Mouse (Mus musculus) brain, embryonic 14.5 days (tissue): ENCODE data around the gene Bend4. TPM values are rescaled to one million over a fixed set of nuclear protein-coding genes. Genes with fewer than 3 reads are reported as not detected.

Source experiments
- DNase-seq: peaks from one replicate; pipeline ENCODE4 v3.0.0-alpha.2; 2011; ENCODE audit warnings: low read depth
- CTCF ChIP-seq: fragments of 200-500 bp; IDR thresholded peaks from 2 replicates; pipeline ENCODE4 v1.5.1; 2012; ENCODE audit warnings: inconsistent platforms, mild to moderate bottlenecking, moderate library complexity, borderline replicate concordance; ENCODE audit not compliant: insufficient read depth, insufficient read length; ENCODE audit errors: extremely low read depth
- POLR2A ChIP-seq: fragments of 200-500 bp; IDR thresholded peaks from 2 replicates; pipeline ENCODE4 v1.6.1; 2012; ENCODE audit warnings: mild to moderate bottlenecking, inconsistent platforms, borderline replicate concordance; ENCODE audit not compliant: poor library complexity, insufficient read depth, insufficient read length, severe bottlenecking; ENCODE audit errors: extremely low read depth
- polyA plus RNA-seq: library from polyadenylated mRNA; depleted of rRNA; stranded (reverse); fragments of >200 nt; gene quantifications from 2 replicates; pipeline ENCODE4 v1.2.3, GENCODE M21; 2012

Bend4 gene
- polyA plus RNA-seq, 1 experiment = 9.5 TPM

GRCm38 (mm10) chr5:67444217-67445050, 16.3 kb upstream of the Bend4 start:
- TF ChIP-seq POLR2A = no peak
- no peak for TF ChIP-seq CTCF
- DNase-seq = peak; percentile 70

GRCm38 (mm10) chr5:67442813-67443450, 14.8 kb upstream of the Bend4 start:
- no peak for DNase-seq
- TF ChIP-seq CTCF = no peak
- no peak for TF ChIP-seq POLR2A

DNA sequence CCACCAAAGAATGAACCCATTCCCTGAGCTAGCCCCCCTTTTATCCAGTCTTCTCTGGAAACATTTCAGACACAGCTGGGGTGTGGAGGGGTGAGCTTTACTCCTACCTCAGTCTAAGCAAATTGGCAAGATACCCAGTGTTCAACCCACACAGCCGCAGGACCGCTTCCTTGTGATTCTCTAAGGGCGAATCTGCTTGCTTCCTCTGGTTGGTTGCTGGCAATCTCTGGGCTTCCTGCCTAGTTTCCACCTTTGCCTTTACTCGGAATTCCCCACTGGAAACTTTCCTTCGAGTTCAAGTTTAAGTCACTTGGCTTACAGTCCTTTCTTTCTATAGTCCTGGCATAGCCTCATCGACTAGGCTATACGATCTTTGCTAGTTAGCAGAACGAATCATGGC, 12.5 kb upstream of the Bend4 start:
- DNase-seq = no peak
- TF ChIP-seq CTCF (no peak), POLR2A (no peak)

GRCm38 (mm10) chr5:67437403-67437802, 9.3 kb upstream of the Bend4 start:
- DNase-seq = peak; percentile 37
- TF ChIP-seq POLR2A (no peak), CTCF (no peak)

DNA sequence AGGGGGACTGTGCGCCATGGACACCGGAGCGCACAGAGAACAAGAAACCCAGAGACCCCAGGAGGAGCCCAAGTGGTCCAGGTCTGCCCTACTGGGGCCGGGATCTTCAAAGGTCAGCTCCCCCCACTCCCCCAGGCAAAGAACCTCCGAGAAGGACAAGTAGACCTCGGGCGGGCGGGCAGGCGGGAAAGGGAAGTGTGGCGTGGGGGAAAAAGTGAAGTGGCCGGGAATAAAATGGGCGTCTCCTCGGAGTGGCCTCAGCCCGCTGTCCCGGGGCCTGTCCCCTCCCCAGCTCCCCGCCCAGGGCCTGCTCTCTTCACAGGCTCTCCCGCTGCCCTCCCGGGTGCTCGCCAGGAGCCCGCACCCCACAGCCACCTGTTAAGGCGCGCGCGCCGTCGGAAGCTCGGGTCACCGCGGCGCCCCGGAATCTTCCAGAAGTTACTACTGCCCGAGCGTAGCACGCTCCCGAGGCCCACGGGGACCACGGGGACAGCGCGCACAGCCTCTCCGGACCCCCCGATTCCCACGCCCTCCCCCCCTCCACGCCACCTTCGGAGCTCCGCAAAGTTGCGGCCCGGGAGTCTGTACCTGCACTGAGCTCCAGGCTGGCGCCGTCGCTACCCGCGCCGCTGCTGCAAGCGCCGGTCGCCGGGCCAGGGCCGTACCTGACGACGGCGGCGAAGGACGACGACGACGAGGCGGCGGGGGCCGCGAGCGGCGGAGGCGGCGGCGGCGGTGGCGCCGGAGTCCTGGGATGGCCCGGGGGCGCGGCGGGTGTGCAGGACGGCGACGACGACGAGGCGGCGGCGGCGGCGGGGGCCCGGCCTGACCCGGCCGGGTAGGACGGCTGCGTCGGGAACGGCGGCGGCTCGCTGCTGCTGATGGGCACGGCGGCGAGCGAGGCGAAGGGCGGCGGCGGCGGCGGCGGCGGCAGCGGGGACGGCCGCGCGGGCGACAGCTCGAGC, 1.4 kb downstream of the Bend4 start:
- peak; percentile 45 for DNase-seq
- no peak for TF ChIP-seq CTCF
- no peak for TF ChIP-seq POLR2A

DNA sequence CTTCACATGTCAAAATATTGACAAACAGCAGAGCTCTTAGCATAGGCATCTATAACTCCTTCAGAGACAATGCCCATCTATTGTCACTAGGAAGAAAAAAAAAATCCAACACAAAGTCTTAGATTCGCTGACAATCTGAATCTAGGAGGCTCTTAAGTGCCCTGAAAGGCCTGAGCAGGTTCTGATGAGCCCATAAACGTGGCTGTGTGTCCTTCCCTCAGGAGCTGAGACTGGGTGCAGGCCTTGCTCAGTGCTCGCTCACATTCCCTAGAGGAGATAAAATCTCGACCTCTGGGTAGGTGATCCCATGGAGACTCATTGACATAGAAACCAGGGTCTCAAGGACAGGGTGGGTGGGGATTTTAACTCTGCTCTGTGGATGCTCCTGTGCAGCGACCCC, 2.1 kb downstream of the Bend4 start:
- TF ChIP-seq POLR2A = no peak
- no peak for TF ChIP-seq CTCF

DNA sequence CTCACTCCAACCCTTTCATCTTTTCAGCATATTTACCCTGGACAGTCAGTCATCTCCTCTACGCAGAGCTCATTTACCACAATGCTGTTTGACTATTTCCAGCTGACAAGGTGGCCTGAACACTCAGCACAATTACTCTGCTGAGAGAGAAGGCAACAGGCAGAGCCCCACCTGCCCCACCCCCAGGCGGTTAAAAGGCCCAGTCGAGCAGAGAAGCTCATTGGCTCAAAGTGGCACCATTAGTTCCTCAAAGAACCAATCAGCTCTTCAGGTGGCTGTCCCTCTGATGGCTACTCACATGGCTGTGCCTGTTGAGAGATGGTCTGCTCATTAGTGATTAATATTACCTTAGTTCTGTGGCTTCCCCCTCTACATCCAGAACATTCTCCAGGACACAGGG, 3.5 kb downstream of the Bend4 start:
- TF ChIP-seq POLR2A (no peak), CTCF (no peak)
- peak; percentile 52 for DNase-seq

More for the DNA sequence above, 2.1 kb downstream of the Bend4 start:
- peak; percentile 6 for DNase-seq

GRCm38 (mm10) chr5:67423963-67424362, 4.1 kb downstream of the Bend4 start:
- TF ChIP-seq CTCF = no peak
- no peak for TF ChIP-seq POLR2A
- DNase-seq = peak; percentile 81

DNA sequence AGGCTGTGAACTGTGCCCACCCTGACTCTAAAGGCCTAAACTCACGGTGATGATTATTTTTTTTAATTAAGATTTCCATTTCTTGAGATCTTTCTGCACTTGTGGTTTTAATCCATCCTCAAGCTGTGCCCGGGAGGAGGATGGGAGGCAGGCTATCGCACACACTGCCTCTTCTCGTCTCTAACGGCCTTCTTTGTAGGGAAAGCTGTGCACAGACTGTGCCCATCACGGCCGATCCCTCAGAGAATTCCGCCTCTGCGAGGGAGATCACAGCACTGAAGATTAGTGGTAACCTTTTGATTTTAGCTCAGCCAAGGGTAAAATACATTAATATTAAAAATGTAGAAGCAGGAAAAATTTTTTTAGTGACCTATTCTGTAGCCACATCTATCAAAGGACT, 4.8 kb downstream of the Bend4 start:
- TF ChIP-seq CTCF (no peak), POLR2A (no peak)
- DNase-seq = peak; percentile 67

DNA sequence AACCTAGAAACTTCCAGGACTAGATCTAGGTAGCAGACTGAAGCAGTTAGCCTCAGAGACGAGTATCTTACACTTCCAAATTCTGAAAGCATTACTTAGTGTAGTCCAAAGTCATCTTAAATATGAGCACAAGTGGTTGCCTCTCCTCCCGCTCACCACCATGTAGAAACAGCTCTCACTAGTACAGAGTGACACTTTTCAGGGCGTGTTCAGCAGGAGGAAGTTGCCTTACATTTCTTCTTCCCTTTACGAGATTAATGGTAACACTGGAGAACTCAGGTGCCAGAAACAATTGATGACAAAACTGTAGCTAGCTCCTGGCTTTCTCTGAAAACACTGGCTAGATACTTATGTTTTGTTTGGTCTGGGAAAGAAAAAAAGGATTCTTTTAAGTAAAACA, 8.7 kb downstream of the Bend4 start:
- DNase-seq = no peak
- TF ChIP-seq POLR2A (no peak), CTCF (no peak)

GRCm38 (mm10) chr5:67411475-67411874, 16.6 kb downstream of the Bend4 start:
- TF ChIP-seq CTCF (no peak), POLR2A (no peak)
- DNase-seq = no peak

DNA sequence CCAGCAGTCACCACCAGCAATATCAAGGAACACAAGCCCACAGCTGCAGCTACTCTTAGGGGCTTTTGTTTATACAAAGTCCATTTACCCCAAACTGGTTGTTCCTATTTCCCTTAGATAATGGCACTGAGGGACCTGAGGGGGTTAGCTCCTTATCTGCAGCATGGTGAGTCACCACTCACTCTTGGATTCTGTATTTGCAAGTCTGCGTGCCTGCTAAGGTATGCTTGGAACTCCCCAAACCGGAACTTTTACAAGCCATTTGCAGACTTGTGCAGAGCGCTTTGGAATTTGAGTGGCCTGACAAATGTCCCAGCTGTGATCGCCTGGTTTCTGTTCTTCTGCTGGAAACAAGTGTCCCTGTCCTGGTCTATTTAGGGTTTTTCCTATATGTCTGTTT, 17.7 kb downstream of the Bend4 start:
- TF ChIP-seq CTCF (no peak), POLR2A (no peak)
- no peak for DNase-seq

GRCm38 (mm10) chr5:67408391-67408790, 19.7 kb downstream of the Bend4 start:
- no peak for DNase-seq
- TF ChIP-seq CTCF (no peak), POLR2A (no peak)
